Mouse (Mus musculus): ENCODE data around the gene Hnrnpa1.
"Not testable (repeated sequence)": the region's sequence is repeated elsewhere in the genome, so short reads cannot be mapped to it uniquely, and the experiment has no call there.

DNA sequence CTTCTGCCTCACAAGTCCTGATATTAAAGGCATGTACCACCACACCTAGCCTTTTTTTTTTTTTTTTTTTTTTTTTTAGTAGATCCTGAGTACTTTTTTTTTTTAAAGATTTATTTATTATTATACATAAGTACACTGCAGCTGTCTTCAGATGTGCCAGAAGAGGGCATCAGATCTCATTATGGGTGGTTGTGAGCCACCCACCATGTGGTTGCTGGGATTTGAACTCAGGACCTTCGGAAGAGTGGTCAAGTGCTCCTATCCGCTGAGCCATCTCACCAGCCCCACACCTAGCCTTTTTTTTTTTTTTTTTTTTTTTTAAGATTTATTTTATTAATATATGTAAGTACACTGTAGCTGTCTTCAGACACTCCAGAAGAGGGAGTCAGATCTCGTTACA lies 35.7 kb downstream of the Hnrnpa1 start:
- TF ChIP-seq CTCF, POLR2A (IDR thresholded peaks at IDR 0.05; ENCODE audit: insufficient read depth, low read depth, low read length): not testable (repeated sequence)

Measured in olfactory bulb, adult 2 months (tissue).